Mouse (Mus musculus): Measurements from ENCODE around the gene Olfr266. TPM values are rescaled to one million over a fixed set of nuclear protein-coding genes. Genes with fewer than 3 reads are reported as not detected.

Gene Olfr266
- polyA plus RNA-seq (2014; fragmentation: Illumina TruSeq; extraction: RNeasy Lipid Tissue Mini Kit (QIAGEN cat#74804); ENCODE audit: low read depth, low replicate concordance): not detected

DNA sequence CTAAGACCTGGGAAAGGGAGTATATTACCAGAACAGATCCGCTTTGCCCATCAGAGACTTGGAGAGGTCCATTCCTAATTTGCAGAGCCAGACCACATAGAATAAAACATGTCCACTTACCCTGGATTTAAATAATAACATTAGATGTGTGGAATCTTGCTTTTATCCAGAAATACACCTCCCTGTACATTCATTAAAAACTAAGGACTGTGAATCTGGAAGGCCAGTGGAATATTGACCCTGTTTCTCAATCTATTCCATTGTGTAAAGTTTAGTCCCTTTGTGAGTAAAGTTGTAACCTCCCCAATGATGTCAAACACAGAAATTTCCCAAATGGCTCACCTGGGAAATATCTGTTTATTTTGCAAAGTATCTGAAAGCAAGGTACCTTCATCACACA lies at the start of gene Olfr266:
TSS of gene Olfr266 (minus strand) at position 101 of the 400 bp plus-strand sequence.

DNA sequence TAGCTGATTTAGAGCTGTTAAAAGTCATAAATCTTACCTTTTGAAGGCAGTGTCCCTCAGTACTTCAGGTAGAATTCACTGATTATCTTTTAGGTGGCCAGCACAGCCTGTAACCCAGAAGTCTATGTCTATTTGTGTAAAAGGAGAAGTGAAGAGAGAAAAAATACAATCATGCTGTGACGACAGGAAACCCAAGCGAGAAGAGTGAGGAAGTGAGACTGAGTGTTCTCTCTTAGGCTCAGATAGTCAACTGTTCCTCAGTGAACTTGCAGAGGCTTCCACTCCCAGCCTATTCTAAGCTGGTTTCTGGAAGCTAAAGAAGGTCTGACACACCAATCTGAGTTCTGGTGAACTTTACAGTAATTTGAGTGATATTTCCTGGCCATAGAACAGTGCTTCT lies 36.2 kb downstream of the Olfr266 start, which contains the start of gene Cd53:
TSS of gene Cd53 (minus strand) at position 220 of the 400 bp plus-strand sequence.

Other genes starting within 250 kb of the Olfr266 start
- gene Lrif1, start 141.3 kb downstream of the Olfr266 start, polyA plus RNA-seq (2014; fragmentation: Illumina TruSeq; extraction: RNeasy Lipid Tissue Mini Kit (QIAGEN cat#74804); ENCODE audit: low read depth, low replicate concordance): 134 TPM
- 76.5 TPM for gene Cd53, start 36.1 kb downstream of the Olfr266 start, polyA plus RNA-seq (2014; fragmentation: Illumina TruSeq; extraction: RNeasy Lipid Tissue Mini Kit (QIAGEN cat#74804); ENCODE audit: low read depth, low replicate concordance)
- not detected for gene Kcna3, start 209.9 kb upstream of the Olfr266 start, polyA plus RNA-seq (2014; fragmentation: Illumina TruSeq; extraction: RNeasy Lipid Tissue Mini Kit (QIAGEN cat#74804); ENCODE audit: low read depth, low replicate concordance)